Mouse (Mus musculus): ENCODE results near the gene Traf3ip3. TPM values are rescaled to one million over a fixed set of nuclear protein-coding genes. Genes with fewer than 3 reads are reported as not detected.

Traf3ip3 gene
- 7.5 and 10.2 TPM in 2 replicates for polyA plus RNA-seq (2015; fragmentation: Nextera tagmentation; extraction: Ambion mirVana)

GRCm38 (mm10) chr1:193201383-193201778 lies at the start of gene Traf3ip3:
Gene Traf3ip3 (minus strand): TSS chr1:193201703.
- peak; percentile 73 for ATAC-seq (ENCODE audit: insufficient read depth)
- H3K4me2 ChIP-seq, result peak within 1 kb of the TSS; percentile 26
- H3K27ac ChIP-seq (replicated peaks), result peak within 1 kb of the TSS; percentile 78
- H3K9me3 ChIP-seq (replicated peaks), result no peaks in the 10 kb centered on the region
- peaks cover 17% of the 10 kb centered on the region for H3K4me1 ChIP-seq (replicated peaks)
- H3K27me3 ChIP-seq, result no peaks in the 10 kb centered on the region
- WGBS (ENCODE audit: insufficient replicate concordance), result 13% methylated on average over 5 of the region's 5 CpGs
- H3K4me3 ChIP-seq (replicated peaks), result peak within 1 kb of the TSS; percentile 40
- H3K9ac ChIP-seq, result no peak within 1 kb of the TSS; the same call in 1 of the 2 replicates
- H3K36me3 ChIP-seq (replicated peaks), result no peaks in the 10 kb centered on the region

DNA sequence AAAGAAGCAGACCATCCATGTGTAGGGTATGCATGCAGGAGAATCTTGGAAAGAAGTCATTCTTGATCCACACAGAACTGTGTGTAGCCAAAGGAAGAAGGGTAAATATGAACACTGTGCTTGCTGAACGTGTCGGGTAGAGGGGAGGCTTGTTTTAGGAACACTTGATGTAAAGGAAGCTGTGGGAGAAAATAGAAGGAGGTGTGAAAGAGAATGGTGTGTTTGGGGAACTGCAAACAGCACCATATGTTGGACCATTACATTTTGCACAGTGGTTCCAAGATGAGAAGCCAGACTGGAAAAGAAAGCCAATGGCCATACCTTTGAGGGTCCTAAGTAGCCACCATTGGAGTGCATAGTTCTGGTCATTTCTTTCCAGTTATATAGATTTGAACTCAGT lies 48.5 kb upstream of the Traf3ip3 start:
- Histone ChIP-seq H3K9ac (no peak overlapping the region), H3K9me3 (replicated peaks) (no peaks in the 10 kb centered on the region), H3K27ac (replicated peaks) (no peak overlapping the region), H3K27me3 (no peaks in the 10 kb centered on the region), H3K4me3 (replicated peaks) (no peak overlapping the region), H3K4me2 (no peak overlapping the region), H3K36me3 (replicated peaks) (no peaks in the 10 kb centered on the region), H3K4me1 (replicated peaks) (no peaks in the 10 kb centered on the region)
- WGBS (ENCODE audit: insufficient replicate concordance), result 55% methylated on average over 2 of the region's 2 CpGs
- ATAC-seq (ENCODE audit: insufficient read depth), result no peak

DNA sequence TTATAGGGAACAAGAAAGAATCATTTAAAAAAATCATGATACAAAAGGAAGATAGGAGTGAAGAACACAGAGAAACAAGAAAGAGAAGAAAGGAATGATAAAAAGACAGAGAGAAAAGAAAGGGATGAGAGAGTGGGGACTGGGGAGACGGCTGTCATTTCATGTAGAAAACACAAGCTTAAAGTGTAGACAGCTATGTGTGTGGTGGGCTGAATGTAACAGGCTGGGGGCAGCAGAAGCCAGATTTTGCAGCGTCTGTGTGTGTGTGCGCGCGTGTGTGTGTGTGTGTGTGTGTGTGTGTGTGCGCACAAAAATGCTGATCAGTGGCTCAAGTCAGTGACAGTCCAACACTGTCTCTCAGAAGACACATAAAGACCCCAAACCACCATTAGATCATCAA lies 42.7 kb upstream of the Traf3ip3 start:
- 72% methylated on average over 6 of the region's 6 CpGs for WGBS (ENCODE audit: insufficient replicate concordance)
- no peaks in the 10 kb centered on the region for H3K4me1 ChIP-seq (replicated peaks)
- H3K4me3 ChIP-seq (replicated peaks), result no peak overlapping the region
- no peak overlapping the region for H3K27ac ChIP-seq (replicated peaks)
- H3K9me3 ChIP-seq (replicated peaks), result no peaks in the 10 kb centered on the region
- no peak for ATAC-seq (ENCODE audit: insufficient read depth)
- H3K36me3 ChIP-seq (replicated peaks), result no peaks in the 10 kb centered on the region
- H3K27me3 ChIP-seq, result no peaks in the 10 kb centered on the region
- no peak overlapping the region for H3K9ac ChIP-seq
- no peak overlapping the region for H3K4me2 ChIP-seq

DNA sequence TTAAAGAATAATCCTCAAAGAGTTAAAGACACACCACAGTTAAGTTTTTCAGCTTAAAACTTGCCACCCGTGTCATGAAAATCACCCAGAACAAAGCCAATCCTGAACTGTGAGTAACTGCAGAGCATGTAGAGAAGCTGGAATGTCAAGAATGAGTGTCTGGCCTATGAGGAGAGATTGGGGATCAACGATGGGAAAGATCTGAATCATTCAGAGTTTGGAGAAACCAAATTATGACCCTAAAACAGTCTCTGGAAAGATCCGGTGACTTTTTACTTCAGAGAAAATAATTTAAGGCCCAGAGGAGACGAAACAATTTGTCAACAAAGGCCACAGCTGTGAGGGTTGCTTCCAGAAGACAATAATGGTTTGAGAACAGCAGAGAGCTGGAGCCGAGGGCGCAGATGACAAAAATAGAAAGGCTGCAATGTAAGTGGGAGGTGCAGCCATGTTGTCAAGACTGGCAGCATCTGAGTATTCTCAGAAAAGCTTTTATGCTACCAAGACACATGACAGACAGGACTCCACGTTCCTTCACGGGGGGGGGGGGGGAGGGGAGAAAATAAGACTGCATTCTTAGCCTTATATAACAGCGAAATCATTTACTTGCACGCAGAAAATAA lies 42.2 kb upstream of the Traf3ip3 start:
- Histone ChIP-seq H3K4me1 (replicated peaks) (no peaks in the 10 kb centered on the region), H3K4me2 (no peak overlapping the region), H3K4me3 (replicated peaks) (no peak overlapping the region), H3K9me3 (replicated peaks) (no peaks in the 10 kb centered on the region), H3K36me3 (replicated peaks) (no peaks in the 10 kb centered on the region), H3K27ac (replicated peaks) (no peak overlapping the region), H3K9ac (no peak overlapping the region), H3K27me3 (no peaks in the 10 kb centered on the region)
- no peak for ATAC-seq (ENCODE audit: insufficient read depth)
- 54% methylated on average over 10 of the region's 10 CpGs for WGBS (ENCODE audit: insufficient replicate concordance)

- H3K4me3 ChIP-seq (replicated peaks), result no peak overlapping the region
- H3K4me2 ChIP-seq, result no peak overlapping the region
- H3K4me1 ChIP-seq (replicated peaks), result no peaks in the 10 kb centered on the region
- H3K9me3 ChIP-seq (replicated peaks), result no peaks in the 10 kb centered on the region
- WGBS (ENCODE audit: insufficient replicate concordance), result 26% methylated on average over 4 of the region's 4 CpGs
- no peak overlapping the region for H3K9ac ChIP-seq
- no peak for ATAC-seq (ENCODE audit: insufficient read depth)
- no peaks in the 10 kb centered on the region for H3K36me3 ChIP-seq (replicated peaks)
- H3K27me3 ChIP-seq, result no peaks in the 10 kb centered on the region
- H3K27ac ChIP-seq (replicated peaks), result 0 out of 2 replicates have a peak overlapping the region, but pooled peaks have one; percentile 20
Observed at GRCm38 (mm10) chr1:193242863-193243262, 41.4 kb upstream of the Traf3ip3 start.

DNA sequence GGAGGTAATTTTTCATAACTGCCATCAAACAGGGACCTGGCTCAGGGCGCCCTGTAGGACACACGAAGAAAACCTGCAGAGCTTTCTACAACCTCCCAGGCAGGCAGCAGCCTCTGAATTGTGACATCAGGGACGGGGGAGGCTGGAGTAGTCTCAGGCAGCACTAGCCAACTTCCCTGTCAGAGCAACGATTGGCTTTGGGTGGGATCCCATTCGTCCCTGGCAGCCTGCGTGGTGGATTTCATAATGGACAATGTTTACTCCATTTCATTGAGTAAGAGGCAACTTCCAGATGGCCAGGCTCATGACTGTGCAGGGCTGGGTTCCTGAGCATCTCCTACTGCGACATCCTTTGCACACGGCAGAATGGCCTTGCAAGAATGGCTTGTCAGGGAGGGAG lies 40.7 kb upstream of the Traf3ip3 start:
- Histone ChIP-seq H3K4me2 (0 out of 2 replicates have a peak overlapping the region, but pooled peaks have one; percentile 18), H3K36me3 (replicated peaks) (no peaks in the 10 kb centered on the region), H3K9me3 (replicated peaks) (no peaks in the 10 kb centered on the region), H3K9ac (no peak overlapping the region), H3K4me1 (replicated peaks) (no peaks in the 10 kb centered on the region), H3K27me3 (no peaks in the 10 kb centered on the region), H3K4me3 (replicated peaks) (0 out of 2 replicates have a peak overlapping the region, but pooled peaks have one; percentile 4), H3K27ac (replicated peaks) (no peak overlapping the region)
- 36% methylated on average over 8 of the region's 8 CpGs for WGBS (ENCODE audit: insufficient replicate concordance)
- peak; percentile 76 for ATAC-seq (ENCODE audit: insufficient read depth)

- Histone ChIP-seq H3K27ac (replicated peaks) (no peak overlapping the region), H3K4me1 (replicated peaks) (no peaks in the 10 kb centered on the region), H3K27me3 (no peaks in the 10 kb centered on the region), H3K9ac (no peak overlapping the region), H3K4me3 (replicated peaks) (no peak overlapping the region), H3K36me3 (replicated peaks) (no peaks in the 10 kb centered on the region), H3K9me3 (replicated peaks) (no peaks in the 10 kb centered on the region), H3K4me2 (no peak overlapping the region)
- no peak for ATAC-seq (ENCODE audit: insufficient read depth)
- 54% methylated on average over 4 of the region's 4 CpGs for WGBS (ENCODE audit: insufficient replicate concordance)
Observed at GRCm38 (mm10) chr1:193241436-193241835, 39.9 kb upstream of the Traf3ip3 start.

DNA sequence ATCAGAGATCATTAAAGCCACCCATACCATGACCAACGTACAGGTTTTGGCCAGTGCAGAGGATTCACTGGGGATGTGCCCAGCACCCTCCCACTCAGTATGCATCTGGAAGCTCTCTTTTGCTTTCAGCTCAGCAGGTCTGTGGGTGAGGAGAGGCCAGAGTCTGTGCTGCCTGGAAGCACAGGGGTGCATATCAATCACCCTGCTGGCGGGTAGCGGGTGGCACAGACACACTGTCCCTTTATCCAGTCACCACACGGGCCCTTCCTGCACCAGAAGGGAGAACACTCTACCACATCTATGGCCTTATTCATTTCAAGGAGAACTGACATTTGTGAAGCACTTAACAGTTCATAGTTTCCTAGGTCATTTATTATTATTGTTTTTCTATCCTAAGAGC lies 36.9 kb upstream of the Traf3ip3 start:
- Histone ChIP-seq H3K4me2 (no peak overlapping the region), H3K4me1 (replicated peaks) (no peaks in the 10 kb centered on the region), H3K27ac (replicated peaks) (no peak overlapping the region), H3K9ac (no peak overlapping the region), H3K9me3 (replicated peaks) (no peaks in the 10 kb centered on the region), H3K4me3 (replicated peaks) (no peak overlapping the region), H3K27me3 (no peaks in the 10 kb centered on the region), H3K36me3 (replicated peaks) (no peaks in the 10 kb centered on the region)
- 54% methylated on average over 4 of the region's 4 CpGs for WGBS (ENCODE audit: insufficient replicate concordance)
- no peak for ATAC-seq (ENCODE audit: insufficient read depth)

DNA sequence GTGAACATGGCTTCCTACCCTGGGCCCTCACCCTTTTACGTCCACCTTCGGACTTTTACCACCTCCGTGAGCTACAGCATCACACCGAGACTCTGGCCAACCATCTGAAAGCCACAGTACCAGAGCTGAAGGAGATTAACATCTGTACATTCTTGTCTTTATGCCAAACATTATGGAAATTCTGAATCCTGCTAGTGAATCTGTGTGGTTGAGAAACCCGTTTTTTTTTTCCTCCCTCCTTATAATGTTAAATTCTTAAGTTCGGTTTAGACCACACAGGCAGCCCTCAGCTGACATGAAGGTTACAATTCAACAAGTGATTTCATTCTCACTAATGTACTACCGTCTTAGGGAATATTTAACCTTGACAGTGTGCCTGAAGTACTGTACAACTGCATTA lies 33.4 kb upstream of the Traf3ip3 start:
- 64% methylated on average over 7 of the region's 7 CpGs for WGBS (ENCODE audit: insufficient replicate concordance)
- H3K27ac ChIP-seq (replicated peaks), result no peak overlapping the region
- no peak overlapping the region for H3K9ac ChIP-seq
- no peaks in the 10 kb centered on the region for H3K9me3 ChIP-seq (replicated peaks)
- no peak for ATAC-seq (ENCODE audit: insufficient read depth)
- no peak overlapping the region for H3K4me3 ChIP-seq (replicated peaks)
- H3K27me3 ChIP-seq, result no peaks in the 10 kb centered on the region
- H3K36me3 ChIP-seq (replicated peaks), result no peaks in the 10 kb centered on the region
- H3K4me2 ChIP-seq, result no peak overlapping the region
- H3K4me1 ChIP-seq (replicated peaks), result peaks cover 7% of the 10 kb centered on the region; the same call in 1 of the 2 replicates

- H3K27ac ChIP-seq (replicated peaks), result no peak overlapping the region
- ATAC-seq (ENCODE audit: insufficient read depth), result no peak
- no peak overlapping the region for H3K4me2 ChIP-seq
- H3K4me3 ChIP-seq (replicated peaks), result no peak overlapping the region
- peaks cover 7% of the 10 kb centered on the region; the same call in 1 of the 2 replicates for H3K4me1 ChIP-seq (replicated peaks)
- no peaks in the 10 kb centered on the region for H3K9me3 ChIP-seq (replicated peaks)
- no peak overlapping the region for H3K9ac ChIP-seq
- H3K27me3 ChIP-seq, result no peaks in the 10 kb centered on the region
- WGBS (ENCODE audit: insufficient replicate concordance), result 62% methylated on average over 2 of the region's 2 CpGs
- no peaks in the 10 kb centered on the region for H3K36me3 ChIP-seq (replicated peaks)
Observed at GRCm38 (mm10) chr1:193234130-193234645, 32.7 kb upstream of the Traf3ip3 start.

GRCm38 (mm10) chr1:193232732-193233131 lies 31.2 kb upstream of the Traf3ip3 start:
- Histone ChIP-seq H3K4me2 (no peak overlapping the region), H3K27me3 (no peaks in the 10 kb centered on the region), H3K4me3 (replicated peaks) (no peak overlapping the region), H3K9me3 (replicated peaks) (no peaks in the 10 kb centered on the region), H3K36me3 (replicated peaks) (no peaks in the 10 kb centered on the region), H3K9ac (no peak overlapping the region), H3K4me1 (replicated peaks) (peaks cover 7% of the 10 kb centered on the region; the same call in 1 of the 2 replicates), H3K27ac (replicated peaks) (no peak overlapping the region)
- WGBS (ENCODE audit: insufficient replicate concordance), result 64% methylated on average over 2 of the region's 2 CpGs
- ATAC-seq (ENCODE audit: insufficient read depth), result no peak
